Comparison of ENCODE assay signal across 7 mouse cellular contexts in genomic region chr9:98987131-98987530, GRCm38 (mm10). TPM values are rescaled to one million over a fixed set of nuclear protein-coding genes. Genes with fewer than 3 reads are reported as not detected.
DNase-seq lines count a peak whose midpoint lies in the region; ATAC-seq and TF ChIP-seq lines count a peak whose summit lies in the region.

No protein-coding gene starts in this region.

- H3K9me3 ChIP-seq in forebrain, embryonic 10.5 days = no peaks in the 10 kb centered on the region
- H3K9me3 ChIP-seq in liver, embryonic 12.5 days (replicated peaks) = no peaks in the 10 kb centered on the region

- no peak for TF ChIP-seq POLR2A in testis, adult 2 months (IDR thresholded peaks at IDR 0.05; ENCODE audit: control insufficient read depth, low read depth, low read length)

- no peak for TF ChIP-seq CTCF in testis, adult 2 months (IDR thresholded peaks at IDR 0.05; ENCODE audit: control insufficient read depth, insufficient read depth, insufficient replicate concordance, low read depth, low read length)

- peak overlapping the region; percentile 14; the same call in 1 of the 2 replicates for H3K4me3 ChIP-seq in testis, adult 2 months (ENCODE audit: control insufficient read depth, low read depth, low read length)
- H3K4me3 ChIP-seq in forebrain, embryonic 10.5 days = peak overlapping the region; percentile 91
- H3K4me3 ChIP-seq in liver, embryonic 12.5 days = peak overlapping the region; percentile 78

- H3K4me1 ChIP-seq in testis, adult 2 months (ENCODE audit: control insufficient read depth, insufficient read depth, low read length) = no peaks in the 10 kb centered on the region
- peaks cover 25% of the 10 kb centered on the region for H3K4me1 ChIP-seq in forebrain, embryonic 10.5 days
- H3K4me1 ChIP-seq in liver, embryonic 12.5 days = peaks cover 18% of the 10 kb centered on the region

- H3K4me2 ChIP-seq in liver, embryonic 12.5 days = peak overlapping the region; percentile 99

- DNase-seq in testis, postnatal 10 days (ENCODE audit: low spot score) = no peak
- no peak for DNase-seq in forebrain, embryonic 10.5 days (ENCODE audit: extremely low spot score, low spot score)
- no peak for DNase-seq in cerebellum, adult 11-12 months
- no peak for DNase-seq in right cerebral cortex, postnatal 14 days

- no peaks in the 10 kb centered on the region for H3K27me3 ChIP-seq in testis, adult 2 months (ENCODE audit: control insufficient read depth, insufficient read depth, low read length)
- peaks cover 20% of the 10 kb centered on the region for H3K27me3 ChIP-seq in forebrain, embryonic 10.5 days (ENCODE audit: poor library complexity, severe bottlenecking)
- H3K27me3 ChIP-seq in liver, embryonic 12.5 days (replicated peaks) = peaks cover 24% of the 10 kb centered on the region

- peak overlapping the region; percentile 83 for H3K9ac ChIP-seq in liver, embryonic 12.5 days

- H3K36me3 ChIP-seq in testis, adult 2 months (ENCODE audit: control insufficient read depth, insufficient read depth, low read length) = no peaks in the 10 kb centered on the region
- H3K36me3 ChIP-seq in forebrain, embryonic 10.5 days (replicated peaks) = no peaks in the 10 kb centered on the region
- no peaks in the 10 kb centered on the region for H3K36me3 ChIP-seq in liver, embryonic 12.5 days

- H3K27ac ChIP-seq in testis, adult 2 months (ENCODE audit: control insufficient read depth, insufficient read depth, low read depth, low read length) = no peak overlapping the region
- H3K27ac ChIP-seq in forebrain, embryonic 10.5 days = no peak overlapping the region
- no peak overlapping the region for H3K27ac ChIP-seq in liver, embryonic 12.5 days

- 51% methylated on average over 9 of the region's 9 CpGs for WGBS in forebrain, embryonic 10.5 days
- WGBS in liver, embryonic 12.5 days (ENCODE audit: insufficient replicate concordance) = 39% methylated on average over 9 of the region's 9 CpGs

- ATAC-seq in liver, embryonic 12.5 days = no peak
- ATAC-seq in erythroid progenitor cell, adult 5-6 weeks (replicated peaks; ENCODE audit: low FRiP score, poor library complexity, severe bottlenecking) = no peak

RNA-seq across cellular contexts. Expression of gene Faim, which starts 1.0 kb away (rescaled TPM):
- polyA plus RNA-seq in testis, adult 2 months (2012; rRNA removed) = 5.0 and 5.6 TPM in 2 replicates
- polyA plus RNA-seq in forebrain, embryonic 10.5 days (2016; fragmentation: Nextera tagmentation; extraction: Ambion mirVana) = 69.0 and 71.3 TPM in 2 replicates
- polyA plus RNA-seq in liver, embryonic 12.5 days (2016; fragmentation: Nextera tagmentation; extraction: Ambion mirVana) = 22.9 and 24.2 TPM in 2 replicates
- total RNA-seq in erythroid progenitor cell, adult 5-6 weeks (2015; ENCODE audit: low replicate concordance) = 4.2 and 7.2 TPM in 2 replicates
- 3.3 and 10.4 TPM in 2 replicates for total RNA-seq in erythroid progenitor cell, adult 5-6 weeks (2017; ENCODE audit: low replicate concordance)

RNA-seq across cellular contexts. Expression of gene Foxl2, which starts 32.0 kb away (rescaled TPM):
- not detected in 2 replicates for polyA plus RNA-seq in testis, adult 2 months (2012; rRNA removed)
- 0.98 and 1.1 TPM in 2 replicates for polyA plus RNA-seq in forebrain, embryonic 10.5 days (2016; fragmentation: Nextera tagmentation; extraction: Ambion mirVana)
- not detected in 2 replicates for polyA plus RNA-seq in liver, embryonic 12.5 days (2016; fragmentation: Nextera tagmentation; extraction: Ambion mirVana)
- not detected in 2 replicates for total RNA-seq in erythroid progenitor cell, adult 5-6 weeks (2015; ENCODE audit: low replicate concordance)
- not detected in 2 replicates for total RNA-seq in erythroid progenitor cell, adult 5-6 weeks (2017; ENCODE audit: low replicate concordance)

RNA-seq across cellular contexts. Expression of gene Gm1123, which starts 48.4 kb away (rescaled TPM):
- polyA plus RNA-seq in testis, adult 2 months (2012; rRNA removed) = not detected in 2 replicates
- polyA plus RNA-seq in forebrain, embryonic 10.5 days (2016; fragmentation: Nextera tagmentation; extraction: Ambion mirVana) = not detected in 2 replicates
- not detected in 2 replicates for polyA plus RNA-seq in liver, embryonic 12.5 days (2016; fragmentation: Nextera tagmentation; extraction: Ambion mirVana)
- total RNA-seq in erythroid progenitor cell, adult 5-6 weeks (2015; ENCODE audit: low replicate concordance) = not detected in 2 replicates
- not detected in 2 replicates for total RNA-seq in erythroid progenitor cell, adult 5-6 weeks (2017; ENCODE audit: low replicate concordance)

Comparison
In these comparisons a context has a peak if more than half of its experiments do, and no peak if none do; other contexts are left out.
1. H3K4me3 ChIP-seq: peak in every context shown above with its lines; median percentile 91 in forebrain, embryonic 10.5 days; 78 in liver, embryonic 12.5 days; 14 in testis, adult 2 months.